Mouse (Mus musculus): ENCODE measurements around the gene Hcn1. TPM values are rescaled to one million over a fixed set of nuclear protein-coding genes. Genes with fewer than 3 reads are reported as not detected.

The Hcn1 gene
- total and polyA plus RNA-seq, 2 experiments from 2014 or later, result 1.7 to 6.9 TPM

DNA sequence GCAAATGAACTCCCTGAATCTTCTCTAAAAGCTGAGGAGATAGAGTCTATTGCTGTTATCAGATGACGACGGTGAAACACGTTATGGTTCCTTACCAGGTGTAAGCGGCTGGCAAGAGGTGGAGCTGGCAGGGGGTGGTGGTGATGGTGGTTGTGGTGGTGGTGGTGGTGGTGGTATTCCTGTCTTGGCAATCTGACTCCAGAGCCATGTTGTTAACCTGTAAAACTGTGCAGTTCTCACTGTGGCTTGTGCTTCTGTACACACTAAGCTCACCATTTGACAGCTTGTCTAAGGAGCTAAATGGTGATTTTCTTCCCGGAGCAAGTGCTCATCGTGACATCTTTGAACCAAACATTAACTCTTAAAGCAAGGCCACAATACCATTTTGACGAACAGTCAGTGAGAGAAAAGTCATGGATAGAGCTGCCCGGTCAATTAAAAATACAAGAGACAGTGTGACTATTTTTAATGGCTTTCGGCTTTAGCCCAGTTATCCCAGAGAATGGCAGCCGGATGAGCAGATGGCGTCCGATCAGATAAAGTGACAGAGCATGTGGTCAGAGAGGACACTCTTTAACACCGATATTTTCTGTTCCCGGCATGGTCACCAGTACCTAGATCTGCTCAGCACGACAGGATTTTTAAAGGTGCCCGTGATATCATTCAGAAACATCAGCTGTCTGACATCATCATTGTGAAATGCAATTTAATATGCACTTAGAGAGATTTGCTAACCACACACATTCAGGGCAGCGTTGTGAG is 56.5 kb downstream of the Hcn1 start:
- TF ChIP-seq CTCF (IDR thresholded peaks at IDR 0.05; ENCODE audit: low read depth), result no peak
- H3K27ac ChIP-seq (ENCODE audit: low read depth, low read length), result no peak overlapping the region
- no peak overlapping the region for H3K4me3 ChIP-seq (ENCODE audit: low read depth, low read length)
- H3K36me3 ChIP-seq (ENCODE audit: insufficient read depth), result no peaks in the 10 kb centered on the region
- 79% methylated on average over 17 of the region's 17 CpGs for WGBS
- no peaks in the 10 kb centered on the region for H3K27me3 ChIP-seq (ENCODE audit: insufficient read depth, low read length)
- H3K9ac ChIP-seq, result no peak overlapping the region
- peak; percentile 24 for DNase-seq
- H3K9me3 ChIP-seq (ENCODE audit: low read length), result no peaks in the 10 kb centered on the region
- ATAC-seq, result no peak
- no peak overlapping the region for H3K4me2 ChIP-seq (ENCODE audit: low read depth)
- H3K4me1 ChIP-seq (ENCODE audit: insufficient read depth), result no peaks in the 10 kb centered on the region

DNA sequence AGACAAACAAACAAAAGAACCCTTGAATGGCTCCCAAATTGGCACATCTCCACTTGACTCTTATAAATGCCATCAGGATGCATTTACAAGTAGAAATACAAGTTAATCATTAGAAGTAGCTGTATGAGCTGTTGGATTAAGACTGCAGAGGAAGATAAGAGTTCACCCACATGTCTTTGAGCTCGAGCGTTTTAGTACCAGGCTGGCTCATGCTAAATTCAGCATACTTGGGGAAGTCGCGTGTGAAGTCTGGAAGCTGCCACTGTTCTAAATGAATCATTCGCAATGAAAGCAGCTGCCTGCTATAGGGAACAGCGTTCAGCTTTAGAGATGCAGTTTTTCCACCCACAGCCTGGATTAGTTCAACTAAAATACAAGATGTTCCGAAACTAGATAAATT is 57.4 kb downstream of the Hcn1 start:
- Histone ChIP-seq H3K4me3 (ENCODE audit: low read depth, low read length) (no peak overlapping the region), H3K27ac (ENCODE audit: low read depth, low read length) (0 out of 2 replicates have a peak overlapping the region, but pooled peaks have one; percentile 16), H3K27me3 (ENCODE audit: insufficient read depth, low read length) (no peaks in the 10 kb centered on the region), H3K36me3 (ENCODE audit: insufficient read depth) (no peaks in the 10 kb centered on the region), H3K4me2 (ENCODE audit: low read depth) (no peak overlapping the region), H3K9me3 (ENCODE audit: low read length) (no peaks in the 10 kb centered on the region), H3K9ac (no peak overlapping the region), H3K4me1 (ENCODE audit: insufficient read depth) (no peaks in the 10 kb centered on the region)
- peak; percentile 80 for DNase-seq
- no peak for TF ChIP-seq CTCF (IDR thresholded peaks at IDR 0.05; ENCODE audit: low read depth)
- WGBS, result 47% methylated on average over 7 of the region's 7 CpGs
- peak; percentile 97 for ATAC-seq

DNA sequence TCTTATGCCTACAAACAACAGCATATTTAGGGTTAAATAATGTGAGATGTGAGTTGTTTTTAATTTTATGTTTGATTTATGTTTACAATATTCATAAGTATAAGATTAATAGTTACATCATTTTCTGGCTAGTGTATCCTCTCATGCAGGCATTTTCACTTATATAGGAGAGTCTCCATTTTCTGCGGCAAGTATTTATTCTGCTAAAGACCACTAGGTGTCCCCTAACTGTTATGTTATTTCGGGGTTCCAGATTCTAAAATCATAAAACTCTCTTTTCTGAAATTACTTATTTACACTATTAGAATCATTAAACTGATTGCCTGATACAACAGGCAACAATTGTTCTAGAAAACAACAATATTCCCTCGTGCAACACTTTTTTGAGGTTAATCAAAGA is 60.5 kb downstream of the Hcn1 start:
- no peak overlapping the region for H3K9ac ChIP-seq
- H3K9me3 ChIP-seq (ENCODE audit: low read length), result no peaks in the 10 kb centered on the region
- no peak for DNase-seq
- ATAC-seq, result no peak
- no peak overlapping the region for H3K4me2 ChIP-seq (ENCODE audit: low read depth)
- H3K4me3 ChIP-seq (ENCODE audit: low read depth, low read length), result no peak overlapping the region
- no peaks in the 10 kb centered on the region for H3K36me3 ChIP-seq (ENCODE audit: insufficient read depth)
- H3K4me1 ChIP-seq (ENCODE audit: insufficient read depth), result no peaks in the 10 kb centered on the region
- H3K27me3 ChIP-seq (ENCODE audit: insufficient read depth, low read length), result no peaks in the 10 kb centered on the region
- 76% methylated on average over 3 of the region's 3 CpGs for WGBS
- no peak overlapping the region for H3K27ac ChIP-seq (ENCODE audit: low read depth, low read length)
- TF ChIP-seq CTCF (IDR thresholded peaks at IDR 0.05; ENCODE audit: low read depth), result peak; percentile 42

DNA sequence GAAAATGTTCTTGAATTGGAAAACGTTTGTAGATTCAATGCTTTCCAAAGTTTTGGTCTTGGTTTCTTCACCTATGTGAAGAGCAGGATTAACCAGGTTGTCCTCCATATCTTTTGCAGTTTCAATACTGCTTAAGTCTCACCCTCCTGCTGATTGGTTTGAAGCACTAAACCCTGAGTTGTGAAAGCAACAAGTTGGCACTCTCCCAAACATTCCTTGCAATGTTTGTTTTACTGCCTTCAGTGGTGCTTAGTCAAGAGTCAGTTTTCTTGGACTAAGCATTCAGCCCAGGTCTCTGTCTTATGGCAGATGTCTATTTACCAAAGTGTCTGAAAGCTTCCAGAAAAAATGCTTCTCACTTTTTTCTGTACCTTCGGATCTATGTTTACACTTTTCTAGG is 67.2 kb downstream of the Hcn1 start:
- H3K4me3 ChIP-seq (ENCODE audit: low read depth, low read length), result no peak overlapping the region
- ATAC-seq (no peak), DNase-seq (no peak)
- no peak overlapping the region for H3K9ac ChIP-seq
- no peak for TF ChIP-seq CTCF (IDR thresholded peaks at IDR 0.05; ENCODE audit: low read depth)
- no peak overlapping the region for H3K27ac ChIP-seq (ENCODE audit: low read depth, low read length)
- no peak overlapping the region for H3K4me2 ChIP-seq (ENCODE audit: low read depth)
- H3K4me1 ChIP-seq (ENCODE audit: insufficient read depth), result no peaks in the 10 kb centered on the region
- H3K9me3 ChIP-seq (ENCODE audit: low read length), result no peaks in the 10 kb centered on the region
- no peaks in the 10 kb centered on the region for H3K36me3 ChIP-seq (ENCODE audit: insufficient read depth)
- 59% methylated on average over 2 of the region's 2 CpGs for WGBS
- no peaks in the 10 kb centered on the region for H3K27me3 ChIP-seq (ENCODE audit: insufficient read depth, low read length)

DNA sequence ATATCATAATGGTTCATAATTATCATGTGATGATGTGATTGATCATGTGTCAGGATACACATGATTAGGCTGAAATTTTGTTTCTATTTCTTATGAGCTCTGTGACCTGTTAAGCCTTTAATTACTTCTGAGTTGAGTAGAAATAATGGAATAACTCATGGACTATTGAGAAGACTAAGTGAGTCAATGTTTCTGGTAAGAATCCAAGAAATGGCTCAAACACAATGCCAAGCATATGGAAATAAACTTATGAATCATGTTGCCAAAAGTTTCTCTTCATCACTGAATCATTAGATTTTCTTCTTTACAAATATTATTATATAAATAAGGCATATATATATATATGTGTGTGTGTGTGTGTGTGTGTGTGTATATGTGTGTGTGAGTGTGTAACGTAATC is 69.7 kb downstream of the Hcn1 start:
- Histone ChIP-seq H3K9ac (no peak overlapping the region), H3K36me3 (ENCODE audit: insufficient read depth) (no peaks in the 10 kb centered on the region), H3K27ac (ENCODE audit: low read depth, low read length) (no peak overlapping the region), H3K27me3 (ENCODE audit: insufficient read depth, low read length) (no peaks in the 10 kb centered on the region), H3K4me3 (ENCODE audit: low read depth, low read length) (no peak overlapping the region), H3K9me3 (ENCODE audit: low read length) (no peaks in the 10 kb centered on the region), H3K4me1 (ENCODE audit: insufficient read depth) (no peaks in the 10 kb centered on the region), H3K4me2 (ENCODE audit: low read depth) (no peak overlapping the region)
- ATAC-seq (no peak), DNase-seq (no peak)
- 92% methylated on average over 1 of the region's 1 CpGs for WGBS
- TF ChIP-seq CTCF (IDR thresholded peaks at IDR 0.05; ENCODE audit: low read depth), result no peak

DNA sequence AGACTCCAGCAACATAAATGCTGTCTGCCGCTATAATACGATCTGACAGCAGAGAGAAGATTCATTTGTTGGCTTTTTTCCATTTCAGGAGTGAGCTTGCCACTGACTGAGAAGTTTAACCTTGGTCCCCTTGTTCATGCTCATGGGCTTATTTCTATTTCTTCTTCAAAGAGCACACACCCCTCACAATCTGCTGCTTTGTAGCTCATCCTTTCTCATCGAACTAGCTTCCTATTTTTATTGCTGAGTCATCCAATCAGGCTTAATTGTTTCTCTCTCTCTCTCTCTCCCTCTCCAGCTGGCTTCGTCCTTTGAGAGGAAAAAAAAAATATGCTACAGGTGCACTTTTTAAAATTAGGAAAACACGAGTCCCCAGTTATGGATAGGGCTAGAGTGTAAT is 74.3 kb downstream of the Hcn1 start:
- H3K36me3 ChIP-seq (ENCODE audit: insufficient read depth), result no peaks in the 10 kb centered on the region
- 71% methylated on average over 5 of the region's 5 CpGs for WGBS
- peak; percentile 13 for DNase-seq

DNA sequence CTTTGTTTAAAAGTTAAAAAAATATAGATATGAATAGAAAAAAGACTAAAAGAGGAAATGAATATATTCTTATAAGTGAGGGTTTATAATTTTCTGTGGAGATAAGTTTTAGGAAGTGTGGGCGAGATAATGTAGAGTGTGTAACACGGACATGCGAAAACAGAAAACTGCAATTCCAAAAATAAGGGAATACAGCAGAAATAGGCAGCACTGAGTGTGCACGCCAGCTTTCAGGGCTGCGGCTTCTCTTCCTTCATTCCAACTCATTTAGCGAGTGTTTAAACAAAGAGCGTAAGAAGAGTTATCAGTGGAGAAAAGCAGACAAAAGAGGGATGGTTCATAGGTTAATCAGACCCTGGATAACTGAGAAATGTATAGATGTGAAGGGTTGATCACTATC is 85.5 kb downstream of the Hcn1 start:
- DNase-seq (no peak), ATAC-seq (no peak)
- TF ChIP-seq CTCF (IDR thresholded peaks at IDR 0.05; ENCODE audit: low read depth), result no peak
- no peak overlapping the region for H3K9ac ChIP-seq
- H3K27me3 ChIP-seq (ENCODE audit: insufficient read depth, low read length), result no peaks in the 10 kb centered on the region
- H3K4me1 ChIP-seq (ENCODE audit: insufficient read depth), result no peaks in the 10 kb centered on the region
- 86% methylated on average over 7 of the region's 7 CpGs for WGBS
- no peaks in the 10 kb centered on the region for H3K36me3 ChIP-seq (ENCODE audit: insufficient read depth)
- H3K4me3 ChIP-seq (ENCODE audit: low read depth, low read length), result no peak overlapping the region
- no peak overlapping the region for H3K4me2 ChIP-seq (ENCODE audit: low read depth)
- no peaks in the 10 kb centered on the region for H3K9me3 ChIP-seq (ENCODE audit: low read length)
- H3K27ac ChIP-seq (ENCODE audit: low read depth, low read length), result no peak overlapping the region

More for the DNA sequence above, 74.3 kb downstream of the Hcn1 start:
- Histone ChIP-seq H3K27ac (ENCODE audit: low read depth, low read length) (no peak overlapping the region), H3K27me3 (ENCODE audit: insufficient read depth, low read length) (no peaks in the 10 kb centered on the region), H3K4me3 (ENCODE audit: low read depth, low read length) (no peak overlapping the region), H3K9ac (no peak overlapping the region), H3K4me1 (ENCODE audit: insufficient read depth) (no peaks in the 10 kb centered on the region), H3K9me3 (ENCODE audit: low read length) (no peaks in the 10 kb centered on the region), H3K4me2 (ENCODE audit: low read depth) (no peak overlapping the region)
- no peak for TF ChIP-seq CTCF (IDR thresholded peaks at IDR 0.05; ENCODE audit: low read depth)
- ATAC-seq, result no peak
